Mouse (Mus musculus): ENCODE data around the gene Atp5b. TPM values are rescaled to one million over a fixed set of nuclear protein-coding genes. Genes with fewer than 3 reads are reported as not detected.

Gene Atp5b
- total RNA-seq, 2 experiments from 2014 or later: 6,416 to 6,613 TPM

GRCm38 (mm10) chr10:128096693-128097586 lies 13.9 kb downstream of the Atp5b start:
- DNase-seq: peak; percentile 89

GRCm38 (mm10) chr10:128097587-128097971 lies 14.5 kb downstream of the Atp5b start:
- peak; percentile 66 for DNase-seq

- no peak for DNase-seq
Observed at GRCm38 (mm10) chr10:128110103-128110761, 27.2 kb downstream of the Atp5b start.

- no peak for DNase-seq
Observed at GRCm38 (mm10) chr10:128111227-128111626, 28.2 kb downstream of the Atp5b start.

GRCm38 (mm10) chr10:128123833-128124232 lies 40.8 kb downstream of the Atp5b start:
- DNase-seq: no peak

- DNase-seq: no peak
Observed at GRCm38 (mm10) chr10:128124831-128125230, 41.8 kb downstream of the Atp5b start.

- no peak for DNase-seq
Observed at GRCm38 (mm10) chr10:128125951-128126350, 42.9 kb downstream of the Atp5b start.

- no peak for DNase-seq
Observed at GRCm38 (mm10) chr10:128127497-128127896, 44.4 kb downstream of the Atp5b start.

GRCm38 (mm10) chr10:128128143-128128542 lies 45.1 kb downstream of the Atp5b start:
- no peak for DNase-seq

- no peak for DNase-seq
Observed at GRCm38 (mm10) chr10:128131297-128131696, 48.2 kb downstream of the Atp5b start.

- no peak for DNase-seq
Observed at GRCm38 (mm10) chr10:128131812-128132211, 48.7 kb downstream of the Atp5b start.

- DNase-seq: no peak
Observed at GRCm38 (mm10) chr10:128133650-128134332, 50.7 kb downstream of the Atp5b start.

GRCm38 (mm10) chr10:128135374-128135773 lies 52.3 kb downstream of the Atp5b start:
- no peak for DNase-seq

Small RNA genes within 50 kb of the gene (microRNA-seq; reads per million reads assigned to microRNA genes)
- gene Mir677: 30.4 to 44.6 reads per million in 2 experiments

Other genes starting within 250 kb of the Atp5b start
- not detected for gene Rdh19, start 233.3 kb upstream of the Atp5b start, total RNA-seq (2021)
- gene Rdh16f2, start 216.8 kb upstream of the Atp5b start, total RNA-seq (2021): not detected
- gene Rdh7, start 194.5 kb upstream of the Atp5b start, total RNA-seq (2021): not detected
- not detected for gene Sdr9c7, start 184.8 kb upstream of the Atp5b start, total RNA-seq (2021)
- not detected for gene Hsd17b6, start 75.7 kb upstream of the Atp5b start, total RNA-seq (2021)
- gene Prim1, start 68.1 kb upstream of the Atp5b start, total RNA-seq (2021): 10 to 100 TPM; 30.0 to 31.1 TPM
- gene Naca, start 47.7 kb upstream of the Atp5b start, total RNA-seq (2021): 100 to 1,000 TPM; 738 to 766 TPM
- 100 to 1,000 TPM; 125 to 132 TPM for gene Ptges3, start 24.3 kb upstream of the Atp5b start, total RNA-seq (2021)
- gene Baz2a, start 8.3 kb downstream of the Atp5b start, total RNA-seq (2021): 10 to 100 TPM; 28.0 to 30.0 TPM
- gene Rbms2, start 97.0 kb downstream of the Atp5b start, total RNA-seq (2021): 10 to 100 TPM; 95.9 to 97.3 TPM
- gene Gls2, start 111.2 kb downstream of the Atp5b start, total RNA-seq (2021): 1 to 10 TPM in 1 of 2 experiments, under 1 TPM in 1; 0.48 to 1.2 TPM
- 10 to 100 TPM; 39.6 to 41.5 TPM for gene Spryd4, start 128.5 kb downstream of the Atp5b start, total RNA-seq (2021)
- not detected for gene Mip, start 142.6 kb downstream of the Atp5b start, total RNA-seq (2021)
- 10 to 100 TPM; 24.5 to 28.7 TPM for gene Timeless, start 148.8 kb downstream of the Atp5b start, total RNA-seq (2021)
- gene Apon, start 170.8 kb downstream of the Atp5b start, total RNA-seq (2021): under 1 TPM in 1 of 2 experiments, not detected in 1; 0.29 TPM
- gene Apof, start 185.4 kb downstream of the Atp5b start, total RNA-seq (2021): not detected
- gene Stat2, start 187.3 kb downstream of the Atp5b start, total RNA-seq (2021): 10 to 100 TPM in 1 of 2 experiments, 1 to 10 TPM in 1; 10.0 TPM
- gene Il23a, start 215.5 kb downstream of the Atp5b start, total RNA-seq (2021): 1 to 10 TPM; 1.5 to 2.2 TPM
- 10 to 100 TPM; 17.6 to 18.1 TPM for gene Pan2, start 220.1 kb downstream of the Atp5b start, total RNA-seq (2021)
- gene Cnpy2, start 239.2 kb downstream of the Atp5b start, total RNA-seq (2021): 100 to 1,000 TPM in 1 of 2 experiments, 10 to 100 TPM in 1; 92.1 to 100 TPM

Data from heart, postnatal 4 days (tissue).